Mouse (Mus musculus) midbrain, embryonic 10.5 days (tissue): ENCODE measurements at regions not wholly inside any gene's neighbourhood (a gene's known extent, or its start where the extent isn't known, plus 50 kb on each side); places are given as distances from the start of the nearest gene placed in this dataset.

Experiments used
- DNase-seq: peaks from one replicate; pipeline ENCODE4 v3.0.0-alpha.2; 2017; ENCODE audit warnings: low spot score
- H3K27ac ChIP-seq: fragments of 300-500 bp; sonication (generic); replicated peaks from 2 replicates; pipeline ENCODE4 v1.5.1; 2016; ENCODE audit warnings: mild to moderate bottlenecking
- H3K27me3 ChIP-seq: fragments of 300-500 bp; sonication (generic); 2 replicates; pipeline ENCODE4 v1.6.1; 2016; ENCODE audit warnings: low read depth, mild to moderate bottlenecking; ENCODE audit not compliant: poor library complexity, severe bottlenecking
- H3K36me3 ChIP-seq: fragments of 300-500 bp; sonication (generic); 2 replicates; pipeline ENCODE4 v1.6.1; 2016; ENCODE audit warnings: mild to moderate bottlenecking, moderate library complexity
- H3K4me1 ChIP-seq: fragments of 300-500 bp; sonication (generic); 2 replicates; pipeline ENCODE4 v1.6.1; 2016
- H3K4me3 ChIP-seq: fragments of 300-500 bp; sonication (generic); 2 replicates; pipeline ENCODE4 v1.5.1; 2016; ENCODE audit warnings: mild to moderate bottlenecking, moderate library complexity
- H3K9me3 ChIP-seq: fragments of 300-500 bp; sonication (generic); replicated peaks from 2 replicates; pipeline ENCODE4 v1.6.1; 2016; ENCODE audit warnings: mild to moderate bottlenecking
- WGBS: fragments of 180-500 bp; shearing (Covaris S2); methylation state at CpG from one replicate; pipeline ENCODE4 v1.1.7; 2016; 5-methylcytosine and 5-hydroxymethylcytosine counted together

DNA sequence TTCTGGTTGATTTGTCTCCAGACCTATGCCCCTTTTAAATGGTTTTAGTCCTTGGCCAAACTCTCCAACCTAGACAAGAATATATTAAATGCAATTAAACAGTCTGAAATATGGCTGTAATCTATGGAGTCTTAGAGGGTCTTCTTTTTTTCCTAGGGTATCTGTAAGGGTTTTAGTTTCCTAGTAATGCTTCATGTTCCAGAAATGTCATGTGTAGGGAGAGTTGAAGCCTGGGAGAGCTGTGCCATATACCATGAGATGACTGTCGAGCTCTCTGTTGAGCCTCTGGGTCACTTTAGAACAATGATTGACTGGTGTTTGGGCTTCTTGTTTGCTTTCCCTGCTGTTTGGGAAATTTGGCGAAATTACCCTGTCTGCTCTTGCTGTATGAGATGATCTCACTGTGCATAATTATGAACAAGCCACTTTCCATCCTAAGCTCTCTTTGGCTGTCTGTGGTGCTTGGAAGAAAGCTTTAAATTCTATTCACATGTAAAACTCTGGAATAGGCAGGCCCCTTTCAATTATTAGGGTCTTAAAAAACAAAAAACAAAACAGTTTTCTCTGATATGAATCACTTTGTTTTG is 74.9 kb upstream of the Pld5 start:
- Histone ChIP-seq H3K9me3 (no peaks in the 10 kb centered on the region), H3K4me1 (0 out of 2 replicates have a peak, but pooled peaks cover under 1% of the 10 kb centered on the region), H3K27me3 (no peaks in the 10 kb centered on the region), H3K27ac (no peak overlapping the region), H3K4me3 (no peak overlapping the region), H3K36me3 (no peaks in the 10 kb centered on the region)
- DNase-seq: no peak
- 73% methylated on average over 2 of the region's 2 CpGs for WGBS

DNA sequence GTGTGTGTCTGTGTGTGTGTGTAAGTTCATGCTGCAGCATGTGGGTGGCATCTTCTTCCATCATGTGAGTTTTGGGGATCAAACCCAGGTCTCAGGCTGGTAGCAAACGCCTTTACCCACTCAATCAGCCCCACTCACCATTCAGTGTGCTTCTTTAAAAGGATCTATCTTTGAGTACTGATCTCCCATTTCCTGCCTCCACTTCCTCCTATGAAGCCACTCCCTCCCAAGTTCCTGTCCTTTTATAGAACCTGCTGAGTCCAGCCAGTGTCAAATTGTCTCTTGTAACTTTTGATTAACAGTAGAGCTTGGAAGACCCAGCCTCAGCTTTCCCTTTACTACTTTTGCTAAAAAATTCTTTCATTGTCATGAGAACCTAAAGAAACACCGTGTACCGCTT is 73.0 kb upstream of the Pld5 start:
- DNase-seq: no peak
- H3K4me1 ChIP-seq: no peaks in the 10 kb centered on the region
- H3K9me3 ChIP-seq: no peaks in the 10 kb centered on the region
- no peak overlapping the region for H3K4me3 ChIP-seq
- H3K36me3 ChIP-seq: no peaks in the 10 kb centered on the region
- H3K27me3 ChIP-seq: no peaks in the 10 kb centered on the region
- no peak overlapping the region for H3K27ac ChIP-seq
- WGBS: 89% methylated on average over 3 of the region's 3 CpGs

DNA sequence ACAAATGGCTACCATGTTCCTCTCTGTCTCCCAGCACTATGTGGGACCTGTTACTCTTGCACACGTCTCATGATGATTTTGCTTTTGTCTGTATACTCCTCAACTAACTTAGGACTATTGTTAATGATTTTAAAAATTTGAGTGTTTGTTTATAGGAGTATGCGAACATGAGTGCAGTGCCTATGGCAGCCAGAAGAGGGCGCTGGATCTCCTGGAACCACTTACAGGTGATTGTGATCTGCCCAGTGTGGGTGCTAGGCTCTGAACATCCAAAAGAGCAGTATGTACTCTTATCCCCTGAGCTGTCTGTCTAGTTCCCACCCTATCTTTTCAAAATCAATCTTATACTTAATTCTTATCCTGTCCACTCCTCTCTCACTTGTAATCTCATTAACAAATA is 56.2 kb upstream of the Pld5 start:
- Histone ChIP-seq H3K9me3 (no peaks in the 10 kb centered on the region), H3K4me1 (no peaks in the 10 kb centered on the region), H3K4me3 (no peak overlapping the region), H3K27me3 (no peaks in the 10 kb centered on the region), H3K36me3 (no peaks in the 10 kb centered on the region), H3K27ac (no peak overlapping the region)
- WGBS: 71% methylated on average over 3 of the region's 3 CpGs
- no peak for DNase-seq
